Mouse (Mus musculus): ENCODE measurements around the gene Ripply3.
A peak's percentile ranks its signal among the peaks of the same experiment; 100 is the strongest.
"Not testable (repeated sequence)": the region's sequence is repeated elsewhere in the genome, so short reads cannot be mapped to it uniquely, and the experiment has no call there.

Ripply3 gene

GRCm38 (mm10) chr16:94313229-94314030 is 14.8 kb upstream of the Ripply3 start, which contains the start of gene Hlcs:
Gene Hlcs, minus strand, starts transcription at chr16:94313571.
- DNase-seq (ENCODE audit: extremely low read depth, low read depth, low spot score) = no peak

GRCm38 (mm10) chr16:94314626-94315025 is 13.6 kb upstream of the Ripply3 start:
- DNase-seq (ENCODE audit: extremely low read depth, low read depth, low spot score) = no peak

- no peak for DNase-seq (ENCODE audit: extremely low read depth, low read depth, low spot score)
Observed at GRCm38 (mm10) chr16:94315215-94315614, 13.0 kb upstream of the Ripply3 start.

GRCm38 (mm10) chr16:94317752-94318151 is 10.5 kb upstream of the Ripply3 start:
- DNase-seq (ENCODE audit: extremely low read depth, low read depth, low spot score) = no peak

- no peak for DNase-seq (ENCODE audit: extremely low read depth, low read depth, low spot score)
Observed at GRCm38 (mm10) chr16:94320223-94320622, 8.0 kb upstream of the Ripply3 start.

GRCm38 (mm10) chr16:94323681-94324080 is 4.5 kb upstream of the Ripply3 start:
- no peak for DNase-seq (ENCODE audit: extremely low read depth, low read depth, low spot score)

- no peak for DNase-seq (ENCODE audit: extremely low read depth, low read depth, low spot score)
Observed at GRCm38 (mm10) chr16:94326008-94326407, 2.2 kb upstream of the Ripply3 start.

- DNase-seq (ENCODE audit: extremely low read depth, low read depth, low spot score) = no peak
Observed at GRCm38 (mm10) chr16:94328881-94329867, 954 bp downstream of the Ripply3 start.

- DNase-seq (ENCODE audit: extremely low read depth, low read depth, low spot score) = no peak
Observed at GRCm38 (mm10) chr16:94330429-94330828, 2.2 kb downstream of the Ripply3 start.

- no peak for DNase-seq (ENCODE audit: extremely low read depth, low read depth, low spot score)
Observed at GRCm38 (mm10) chr16:94331233-94331885, 3.1 kb downstream of the Ripply3 start.

- DNase-seq (ENCODE audit: extremely low read depth, low read depth, low spot score) = no peak
Observed at GRCm38 (mm10) chr16:94331886-94332252, 3.6 kb downstream of the Ripply3 start.

GRCm38 (mm10) chr16:94335656-94336055 is 7.4 kb downstream of the Ripply3 start:
- no peak for DNase-seq (ENCODE audit: extremely low read depth, low read depth, low spot score)

GRCm38 (mm10) chr16:94339164-94340160 is 11.2 kb downstream of the Ripply3 start:
- DNase-seq (ENCODE audit: extremely low read depth, low read depth, low spot score) = not testable (repeated sequence)

- DNase-seq (ENCODE audit: extremely low read depth, low read depth, low spot score) = no peak
Observed at GRCm38 (mm10) chr16:94345733-94346132, 17.5 kb downstream of the Ripply3 start.

GRCm38 (mm10) chr16:94347080-94347731 is 19.0 kb downstream of the Ripply3 start:
- peak; percentile 92 for DNase-seq (ENCODE audit: extremely low read depth, low read depth, low spot score)

GRCm38 (mm10) chr16:94348779-94349178 is 20.6 kb downstream of the Ripply3 start:
- peak; percentile 90 for DNase-seq (ENCODE audit: extremely low read depth, low read depth, low spot score)

GRCm38 (mm10) chr16:94349588-94350286 is 21.5 kb downstream of the Ripply3 start:
- no peak for DNase-seq (ENCODE audit: extremely low read depth, low read depth, low spot score)

GRCm38 (mm10) chr16:94350287-94350677 is 22.1 kb downstream of the Ripply3 start:
- no peak for DNase-seq (ENCODE audit: extremely low read depth, low read depth, low spot score)

GRCm38 (mm10) chr16:94354450-94354849 is 26.2 kb downstream of the Ripply3 start:
- no peak for DNase-seq (ENCODE audit: extremely low read depth, low read depth, low spot score)

Data from fat pad, adult 2 months (tissue).